In genomic region chr5:114658255-114658654, GRCm38 (mm10) we compare ENCODE assay signal across 8 mouse cellular contexts. TPM values are rescaled to one million over a fixed set of nuclear protein-coding genes. Genes with fewer than 3 reads are reported as not detected.
DNase-seq lines count a peak whose midpoint lies in the region; ATAC-seq and TF ChIP-seq lines count a peak whose summit lies in the region.

Trpv4 (minus strand) TSS chr5:114658421.

- H3K36me3 ChIP-seq in kidney, postnatal 0 days (ENCODE audit: insufficient read depth, low read length), result no peaks in the 10 kb centered on the region
- no peaks in the 10 kb centered on the region for H3K36me3 ChIP-seq in neural tube, embryonic 13.5 days

- H3K4me1 ChIP-seq in kidney, postnatal 0 days (replicated peaks; ENCODE audit: insufficient read depth, low read length), result peaks cover 12% of the 10 kb centered on the region; the same call in 1 of the 2 replicates
- H3K4me1 ChIP-seq in neural tube, embryonic 13.5 days (replicated peaks), result peaks cover 11% of the 10 kb centered on the region

- peak; percentile 37; the same call in 1 of the 2 replicates for ATAC-seq in kidney, postnatal 0 days (replicated peaks; ENCODE audit: low FRiP score, low read depth)
- ATAC-seq in neural tube, embryonic 13.5 days (ENCODE audit: low read depth), result no peak

- H3K4me2 ChIP-seq in kidney, postnatal 0 days (ENCODE audit: low read length), result peak within 1 kb of the TSS; percentile 96
- H3K4me2 ChIP-seq in neural tube, embryonic 13.5 days, result peak within 1 kb of the TSS; percentile 64

- under 1% methylated on average over 47 of the region's 47 CpGs for WGBS in kidney, postnatal 0 days
- 0% methylated on average over 30 of the region's 47 CpGs for WGBS in neural tube, embryonic 13.5 days

- no peaks in the 10 kb centered on the region for H3K9me3 ChIP-seq in kidney, postnatal 0 days (replicated peaks; ENCODE audit: low read length)
- H3K9me3 ChIP-seq in neural tube, embryonic 13.5 days, result no peaks in the 10 kb centered on the region

- H3K9ac ChIP-seq in kidney, postnatal 0 days (ENCODE audit: low read depth, low read length), result peak within 1 kb of the TSS; percentile 62
- peak within 1 kb of the TSS; percentile 56 for H3K9ac ChIP-seq in neural tube, embryonic 13.5 days

- H3K27me3 ChIP-seq in kidney, postnatal 0 days (ENCODE audit: insufficient read depth, low read length), result peaks cover 4% of the 10 kb centered on the region; the same call in 1 of the 2 replicates
- peaks cover 58% of the 10 kb centered on the region for H3K27me3 ChIP-seq in neural tube, embryonic 13.5 days

- DNase-seq in adrenal gland, postnatal 14 days, result peak; percentile 42
- DNase-seq in adrenal gland, postnatal 4 days (ENCODE audit: low spot score in 2 of 2), result no peak
- peak; percentile 57 for DNase-seq in urinary bladder, postnatal 14 days (ENCODE audit: low spot score)
- no peak for DNase-seq in urinary bladder, postnatal 10 days (ENCODE audit: low spot score)
- DNase-seq in kidney, postnatal 0 days (ENCODE audit: low spot score), result no peak
- DNase-seq in cerebellum, adult 8-10 months, result no peak
- no peak for DNase-seq in right cerebral cortex, postnatal 36 days (ENCODE audit: low spot score in 2 of 2)

- H3K4me3 ChIP-seq in kidney, postnatal 0 days (replicated peaks; ENCODE audit: low read depth, low read length), result peak within 1 kb of the TSS; percentile 60
- peak within 1 kb of the TSS; percentile 39 for H3K4me3 ChIP-seq in neural tube, embryonic 13.5 days

- peak within 1 kb of the TSS; percentile 70 for H3K27ac ChIP-seq in kidney, postnatal 0 days
- no peak within 1 kb of the TSS for H3K27ac ChIP-seq in neural tube, embryonic 13.5 days (replicated peaks)

- TF ChIP-seq CTCF in kidney, postnatal 0 days (IDR thresholded peaks at IDR 0.05; ENCODE audit: low read depth), result no peak

RNA-seq across cellular contexts. Expression of gene Trpv4, which starts in this region (rescaled TPM):
- 2.1 and 3.6 TPM in 2 replicates for total RNA-seq in adrenal gland, postnatal 14 days (2021)
- total RNA-seq in adrenal gland, postnatal 4 days (2021), result 1 to 10 TPM; 2.4 to 8.0 TPM
- polyA plus RNA-seq in kidney, postnatal 0 days (2015; fragmentation: Nextera tagmentation; extraction: Ambion mirVana), result 31.3 and 35.6 TPM in 2 replicates
- polyA plus RNA-seq in neural tube, embryonic 13.5 days (2015; fragmentation: Nextera tagmentation; extraction: Ambion mirVana), result 0.81 and 1.5 TPM in 2 replicates

Comparison
In these comparisons a context has a peak if more than half of its experiments do, and no peak if none do; other contexts are left out.
1. RNA of gene Trpv4 (polyA plus RNA-seq): 31.3 to 35.6 TPM in kidney, postnatal 0 days; 0.81 to 1.5 TPM in neural tube, embryonic 13.5 days; every median in the first group is over 10 times any median in the second.
2. DNase-seq: peak in adrenal gland, postnatal 14 days (single experiment) and urinary bladder, postnatal 14 days (single experiment); none in adrenal gland, postnatal 4 days (0 of 2), urinary bladder, postnatal 10 days (single experiment), kidney, postnatal 0 days (single experiment), cerebellum, adult 8-10 months (single experiment) and right cerebral cortex, postnatal 36 days (0 of 2).